Mouse (Mus musculus): ENCODE measurements around the gene Aldh16a1. TPM values are rescaled to one million over a fixed set of nuclear protein-coding genes. Genes with fewer than 3 reads are reported as not detected.
"Not testable (repeated sequence)": the region's sequence is repeated elsewhere in the genome, so short reads cannot be mapped to it uniquely, and the experiment has no call there.

The Aldh16a1 gene
- total RNA-seq, 4 experiments from 2014 or later: 76.3 to 79.7 (median 77.2) TPM

- DNase-seq: no peak
Measured at GRCm38 (mm10) chr7:45133446-45134159, 20.8 kb downstream of the Aldh16a1 start.

GRCm38 (mm10) chr7:45131850-45132249, 22.5 kb downstream of the Aldh16a1 start:
- DNase-seq: no peak

- DNase-seq: no peak
Measured at GRCm38 (mm10) chr7:45129776-45130512, 24.4 kb downstream of the Aldh16a1 start.

GRCm38 (mm10) chr7:45129318-45129717, 25.1 kb downstream of the Aldh16a1 start:
- DNase-seq: no peak

GRCm38 (mm10) chr7:45128624-45129246, 25.6 kb downstream of the Aldh16a1 start, which contains the start of gene Rpl13a:
Gene Rpl13a, minus strand, starts transcription at chr7:45128761.
- DNase-seq: peak; percentile 99

- no peak for DNase-seq
Measured at GRCm38 (mm10) chr7:45127700-45128224, 26.6 kb downstream of the Aldh16a1 start.

GRCm38 (mm10) chr7:45126844-45127699, 27.3 kb downstream of the Aldh16a1 start:
- DNase-seq: no peak

GRCm38 (mm10) chr7:45126147-45126843, 28.1 kb downstream of the Aldh16a1 start:
- no peak for DNase-seq

GRCm38 (mm10) chr7:45125649-45126048, 28.7 kb downstream of the Aldh16a1 start:
- not testable (repeated sequence) for DNase-seq

GRCm38 (mm10) chr7:45125144-45125600, 29.2 kb downstream of the Aldh16a1 start:
- no peak for DNase-seq

- peak; percentile 99 for DNase-seq
Measured at GRCm38 (mm10) chr7:45124224-45125143, 29.9 kb downstream of the Aldh16a1 start, which contains the start of gene Rps11. Gene Rps11, minus strand, starts transcription at chr7:45124439.

- no peak for DNase-seq
Measured at GRCm38 (mm10) chr7:45123186-45123570, 31.2 kb downstream of the Aldh16a1 start.

GRCm38 (mm10) chr7:45122561-45123185, 31.7 kb downstream of the Aldh16a1 start:
- DNase-seq: no peak

GRCm38 (mm10) chr7:45121966-45122365, 32.4 kb downstream of the Aldh16a1 start:
- no peak for DNase-seq

- DNase-seq: no peak
Measured at GRCm38 (mm10) chr7:45121404-45121803, 33.0 kb downstream of the Aldh16a1 start.

- DNase-seq: no peak
Measured at GRCm38 (mm10) chr7:45119780-45120709, 34.3 kb downstream of the Aldh16a1 start.

GRCm38 (mm10) chr7:45118336-45118735, 36.0 kb downstream of the Aldh16a1 start:
- no peak for DNase-seq

- DNase-seq: no peak
Measured at GRCm38 (mm10) chr7:45117566-45117965, 36.8 kb downstream of the Aldh16a1 start.

Measured in adrenal gland, adult 8-10 months (tissue).